Mouse (Mus musculus) liver, embryonic 14.5 days (tissue): Measurements from ENCODE around the gene Mafk.

Experiments used
- CTCF ChIP-seq: IDR thresholded peaks from 2 replicates; pipeline ENCODE4 v1.5.1; 2016; ENCODE audit warnings: antibody characterized with exemption, low read depth, control low read depth
- EP300 ChIP-seq: IDR thresholded peaks from 2 replicates; pipeline ENCODE4 v1.6.1; 2016; ENCODE audit warnings: antibody characterized with exemption, low read depth

DNA sequence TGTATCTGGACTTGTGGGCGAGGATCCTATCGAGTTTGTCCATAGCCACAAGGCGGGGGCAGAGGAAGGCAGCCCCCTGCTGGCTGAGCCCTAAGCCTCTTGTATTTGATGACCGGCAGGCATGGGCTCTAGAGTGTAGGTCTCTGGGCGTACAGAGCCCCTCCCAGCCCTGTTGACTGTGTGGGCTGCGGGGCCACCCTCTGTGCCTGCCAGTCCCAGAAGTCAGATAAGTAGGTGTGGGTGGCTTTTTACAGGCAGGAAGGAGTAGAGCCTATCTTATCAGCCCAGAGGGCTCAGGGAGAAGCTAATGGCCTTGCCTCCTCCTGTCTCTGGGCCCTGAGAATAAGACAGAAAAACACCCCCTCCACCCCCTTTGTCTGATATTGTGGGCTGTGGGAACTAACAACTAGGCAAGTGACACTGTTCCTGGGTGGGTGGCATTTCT lies 12.8 kb downstream of the Mafk start:
- peak; percentile 79 for TF ChIP-seq CTCF
- TF ChIP-seq EP300 = peak; percentile 89
